Mouse (Mus musculus): Measurements from ENCODE around the gene Eme1. TPM values are rescaled to one million over a fixed set of nuclear protein-coding genes. Genes with fewer than 3 reads are reported as not detected.
"Not testable (repeated sequence)": the region's sequence is repeated elsewhere in the genome, so short reads cannot be mapped to it uniquely, and the experiment has no call there.

Gene Eme1
- total RNA-seq, 2 experiments from 2014 or later, result 6.7 to 20.2 TPM

DNA sequence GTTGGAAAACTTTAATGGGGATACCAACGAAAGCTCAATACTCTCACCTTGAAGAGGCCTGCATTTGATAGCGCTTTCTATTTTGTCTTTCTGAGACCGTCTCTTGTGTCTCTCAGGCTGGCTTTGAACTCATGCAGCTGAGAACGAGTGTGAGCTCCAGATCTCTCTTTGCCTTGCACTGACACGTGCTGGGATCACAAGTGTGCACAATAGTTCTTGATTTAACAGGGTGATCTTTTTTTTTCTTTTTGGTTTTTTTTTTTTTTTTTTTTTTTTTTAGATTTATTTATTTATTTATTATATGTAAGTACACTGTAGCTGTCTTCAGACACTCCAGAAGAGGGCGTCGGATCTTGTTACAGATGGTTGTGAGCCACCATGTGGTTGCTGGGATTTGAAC, 2.5 kb downstream of the Eme1 start:
- not testable (repeated sequence) for ATAC-seq (ENCODE audit: poor library complexity, severe bottlenecking)

DNA sequence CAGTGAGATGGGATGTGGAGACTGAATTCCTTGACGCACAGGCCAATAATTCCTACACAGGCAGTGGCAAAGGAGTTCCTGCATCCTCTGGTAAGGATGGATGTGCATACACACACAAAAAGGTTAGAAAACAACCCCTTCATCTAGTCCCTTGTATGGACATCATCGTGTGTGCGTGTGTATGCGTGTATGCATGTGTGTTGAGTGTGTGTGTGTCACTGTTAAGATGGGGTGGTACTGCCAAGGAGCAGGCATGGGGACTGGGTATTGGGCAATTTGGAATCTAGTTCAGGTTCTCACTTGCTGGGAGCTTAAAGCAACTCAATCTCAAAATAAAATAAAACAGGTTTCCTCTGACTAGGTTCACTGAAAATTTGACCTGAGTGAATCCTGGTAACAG, 7.3 kb downstream of the Eme1 start:
- ATAC-seq (ENCODE audit: poor library complexity, severe bottlenecking), result no peak

DNA sequence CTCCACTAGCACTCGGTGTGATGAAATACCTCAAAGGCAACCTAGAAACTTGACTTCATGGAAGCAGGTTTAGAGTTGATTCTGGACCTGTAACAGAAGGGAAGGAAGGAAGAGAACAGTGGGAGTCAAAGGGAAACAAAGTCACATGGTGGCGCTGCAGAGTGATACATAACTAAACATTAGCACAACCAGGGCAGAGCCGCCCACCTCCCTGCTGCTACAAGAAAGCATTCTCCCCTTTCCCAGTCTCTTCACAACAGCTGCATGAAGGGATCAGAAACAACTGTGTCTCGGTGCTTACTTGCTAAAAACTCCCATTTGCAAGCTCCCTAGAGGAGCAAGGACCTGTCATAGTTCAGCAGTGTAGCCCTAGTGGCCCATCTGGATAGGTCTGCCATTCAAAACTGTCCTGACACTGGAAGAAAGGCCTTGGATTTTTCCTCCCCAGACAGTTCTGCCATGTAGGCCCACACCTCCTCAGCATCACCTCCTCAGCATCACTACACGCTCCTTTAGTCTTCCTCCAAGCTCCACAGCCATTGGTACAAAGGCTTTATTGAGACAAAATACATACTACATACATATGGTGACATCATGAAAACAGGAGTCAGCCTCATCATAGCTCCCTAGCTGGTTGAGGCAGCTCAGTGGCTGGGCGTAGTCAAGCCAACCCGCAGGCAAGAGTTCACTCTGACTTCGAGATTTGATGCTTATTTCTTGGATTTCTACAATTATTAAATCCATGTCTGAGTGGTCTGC, 9.1 kb downstream of the Eme1 start:
- no peak for ATAC-seq (ENCODE audit: poor library complexity, severe bottlenecking)

DNA sequence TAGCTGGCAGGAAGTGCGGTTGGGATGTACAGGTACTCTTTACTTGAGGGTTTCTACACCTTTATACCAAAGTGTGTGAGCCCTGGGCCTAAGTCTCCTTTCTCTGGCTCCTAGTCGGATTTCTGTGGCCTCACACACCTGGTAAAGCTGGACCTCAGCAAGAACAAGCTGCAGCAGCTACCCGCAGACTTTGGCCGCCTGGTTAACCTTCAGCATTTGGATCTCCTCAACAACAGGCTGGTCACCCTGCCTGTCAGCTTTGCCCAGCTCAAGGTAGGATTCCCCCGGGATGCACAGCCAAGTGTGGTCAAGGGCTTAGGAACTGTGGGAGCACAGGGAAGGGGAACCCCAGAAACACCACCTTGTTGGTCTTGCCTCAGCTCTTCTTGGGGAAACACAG, 19.3 kb downstream of the Eme1 start:
- no peak for ATAC-seq (ENCODE audit: poor library complexity, severe bottlenecking)

DNA sequence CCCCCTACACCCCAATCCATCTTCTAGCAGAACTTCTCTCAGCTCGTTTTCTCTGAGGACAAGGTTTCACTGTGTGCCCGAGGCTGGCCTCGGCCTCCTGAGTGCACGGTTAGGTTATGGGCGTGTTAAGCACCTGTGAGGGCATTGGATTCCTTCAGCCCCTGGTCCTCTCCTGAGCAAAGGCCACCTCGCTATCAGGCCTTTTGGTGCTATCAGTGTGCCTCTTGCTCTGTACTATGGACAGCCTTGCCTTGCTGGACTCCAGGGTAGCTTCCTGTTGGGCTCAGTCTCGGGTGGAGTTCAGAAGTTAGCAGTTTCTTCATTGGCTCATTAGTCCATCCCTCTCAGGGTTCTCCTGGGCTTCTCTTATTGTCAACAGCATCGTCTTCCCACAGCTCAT, 20.8 kb downstream of the Eme1 start:
- no peak for ATAC-seq (ENCODE audit: poor library complexity, severe bottlenecking)

DNA sequence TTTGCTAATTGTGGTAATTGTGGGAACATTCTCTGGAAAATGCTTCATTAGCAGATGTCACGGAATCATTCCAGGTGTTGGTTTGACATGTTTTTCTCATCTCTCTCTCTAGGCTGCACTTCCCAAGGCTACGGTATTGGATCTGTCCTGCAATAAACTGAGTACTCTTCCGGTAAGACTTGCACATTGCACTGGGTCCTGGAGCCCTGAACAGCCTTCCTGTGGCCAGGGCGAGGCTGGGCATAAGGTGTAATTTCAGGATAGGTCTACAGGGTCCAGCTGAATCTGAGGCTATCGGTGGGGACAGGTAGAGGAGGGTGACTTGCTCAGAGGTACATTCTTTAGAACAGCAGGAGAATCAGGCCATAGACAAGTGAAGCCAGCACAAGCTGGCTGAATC, 21.8 kb downstream of the Eme1 start:
- no peak for ATAC-seq (ENCODE audit: poor library complexity, severe bottlenecking)

DNA sequence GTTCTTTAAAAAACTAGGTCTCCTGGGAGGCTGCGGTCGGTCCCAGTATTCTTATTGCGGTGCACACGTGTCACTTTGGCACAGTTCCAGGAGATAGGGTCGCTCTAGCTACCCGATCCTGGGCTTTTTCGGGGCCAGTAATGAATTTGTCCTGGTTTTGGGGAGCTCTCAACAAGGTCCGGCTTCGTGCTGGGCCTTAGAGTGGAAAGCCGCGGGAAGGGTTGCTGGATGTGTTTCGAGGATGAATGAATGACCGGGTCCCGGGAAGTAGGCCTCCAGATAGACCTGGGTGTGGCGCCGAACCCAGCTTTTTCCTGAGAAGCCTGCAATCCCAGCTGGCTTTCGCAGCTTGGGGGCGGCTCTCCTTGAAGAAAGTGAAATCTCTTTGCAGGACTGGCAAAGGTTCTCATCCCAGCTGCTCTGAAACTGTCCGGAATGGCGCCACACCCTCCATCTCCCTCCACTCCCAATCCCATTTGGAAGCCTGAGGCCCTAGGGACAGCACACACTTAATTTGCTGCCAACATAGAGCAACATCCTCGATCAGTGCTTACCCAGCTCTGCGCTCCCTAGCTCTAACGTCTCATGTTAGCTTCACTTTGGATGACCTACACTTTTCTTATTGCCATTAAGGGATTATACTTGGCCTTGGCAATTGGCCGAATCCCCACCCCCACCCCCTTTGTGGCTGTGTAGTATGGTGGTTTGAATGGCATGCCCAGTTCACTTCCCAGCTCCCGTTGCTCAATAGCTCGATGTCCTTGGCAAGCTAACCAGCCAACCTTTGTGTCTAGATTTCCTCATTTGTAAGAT, 23.4 kb downstream of the Eme1 start:
- 0 out of 2 replicates have a peak, but pooled peaks have one; percentile 13 for ATAC-seq (ENCODE audit: poor library complexity, severe bottlenecking)

DNA sequence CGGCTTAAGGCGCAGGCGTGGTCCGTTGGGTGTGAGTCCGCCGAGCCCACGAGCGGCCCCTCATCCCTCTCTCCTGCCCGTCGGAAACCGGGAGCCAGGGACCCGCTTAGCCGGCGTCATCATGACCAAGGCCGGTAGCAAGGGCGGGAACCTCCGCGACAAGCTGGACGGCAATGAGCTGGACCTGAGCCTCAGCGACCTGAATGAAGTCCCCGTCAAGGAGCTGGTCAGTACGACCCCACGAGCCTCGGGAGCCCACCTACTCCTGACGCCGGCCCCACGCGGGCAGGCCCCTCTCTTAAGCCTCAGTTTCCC, 23.9 kb downstream of the Eme1 start:
- 0 out of 2 replicates have a peak, but pooled peaks have one; percentile 18 for ATAC-seq (ENCODE audit: poor library complexity, severe bottlenecking)

DNA sequence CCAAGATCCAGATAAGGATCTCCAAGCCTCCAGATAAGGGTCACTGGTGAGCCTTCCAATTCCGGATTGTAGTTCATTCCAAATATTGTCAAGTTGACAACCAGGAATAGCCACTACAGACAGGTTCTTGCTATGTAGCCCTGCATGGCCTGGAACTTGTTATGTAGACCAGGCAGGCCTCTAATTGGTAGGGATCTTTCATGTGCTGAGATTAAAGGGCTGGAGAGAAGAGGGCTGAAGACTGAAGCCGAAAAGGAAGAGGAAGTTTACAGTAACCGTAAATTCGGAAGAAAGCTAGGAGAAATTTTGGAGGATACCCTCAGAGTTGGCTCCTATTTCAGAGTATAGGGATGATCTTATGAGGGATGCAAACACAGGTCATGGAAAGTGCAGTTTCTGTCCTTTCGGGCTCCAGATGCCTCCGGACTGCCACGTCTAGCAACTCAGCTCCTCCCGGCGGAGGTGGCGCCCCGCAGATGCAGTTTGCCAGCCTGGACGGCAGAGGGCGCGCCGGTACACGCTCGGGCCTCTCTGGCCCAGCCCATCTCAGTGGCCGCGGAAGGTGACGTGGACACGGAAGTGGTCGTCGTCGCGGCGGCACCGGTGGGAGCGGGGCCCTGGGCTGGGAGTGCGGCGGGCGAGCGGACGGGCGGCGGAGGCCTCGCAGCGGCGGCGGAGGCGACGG, 24.4 kb downstream of the Eme1 start, which contains the start of gene Lrrc59:
Lrrc59 (plus strand) TSS at position 569 of the 685 bp plus-strand sequence.
- peak; percentile 100 for ATAC-seq (ENCODE audit: poor library complexity, severe bottlenecking)

DNA sequence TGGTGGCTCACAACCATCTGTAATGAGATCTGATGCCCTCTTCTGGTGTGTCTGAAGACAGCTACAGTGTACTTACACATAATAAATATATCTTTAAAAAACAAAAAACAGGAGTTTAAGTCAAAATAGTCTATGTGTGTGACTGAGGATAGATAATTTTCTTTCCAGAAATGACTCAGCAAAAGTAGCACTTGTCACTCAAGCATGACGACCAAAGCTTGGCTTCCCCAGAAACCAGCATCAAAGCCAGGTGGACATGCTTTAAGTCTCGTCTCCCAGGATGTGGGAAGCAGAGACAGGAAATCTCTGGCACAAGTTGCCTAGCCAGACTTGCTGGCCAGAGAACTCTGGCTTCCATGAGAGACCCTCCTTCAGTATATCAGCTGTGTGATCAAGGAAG, 31.6 kb downstream of the Eme1 start:
- no peak for ATAC-seq (ENCODE audit: poor library complexity, severe bottlenecking)

DNA sequence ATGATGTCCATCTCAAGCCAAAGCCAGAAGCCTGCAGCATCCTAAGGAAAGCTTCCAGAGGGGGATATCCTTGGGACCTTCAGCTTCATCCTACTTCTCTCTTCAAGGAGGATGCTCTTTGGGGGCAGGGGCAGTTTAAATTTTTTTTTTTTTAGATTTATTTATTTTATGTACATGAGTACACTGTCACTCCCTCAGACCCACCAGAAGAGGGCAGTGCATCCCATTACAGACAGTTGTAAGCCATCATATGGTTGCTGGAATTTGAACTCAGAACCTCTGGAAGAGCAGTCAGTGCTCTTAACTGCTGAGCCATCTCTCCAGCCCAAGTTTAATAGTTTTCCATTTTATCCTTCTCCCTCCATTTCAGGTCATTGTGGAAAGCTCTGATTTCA, 32.3 kb downstream of the Eme1 start:
- ATAC-seq (ENCODE audit: poor library complexity, severe bottlenecking), result no peak

DNA sequence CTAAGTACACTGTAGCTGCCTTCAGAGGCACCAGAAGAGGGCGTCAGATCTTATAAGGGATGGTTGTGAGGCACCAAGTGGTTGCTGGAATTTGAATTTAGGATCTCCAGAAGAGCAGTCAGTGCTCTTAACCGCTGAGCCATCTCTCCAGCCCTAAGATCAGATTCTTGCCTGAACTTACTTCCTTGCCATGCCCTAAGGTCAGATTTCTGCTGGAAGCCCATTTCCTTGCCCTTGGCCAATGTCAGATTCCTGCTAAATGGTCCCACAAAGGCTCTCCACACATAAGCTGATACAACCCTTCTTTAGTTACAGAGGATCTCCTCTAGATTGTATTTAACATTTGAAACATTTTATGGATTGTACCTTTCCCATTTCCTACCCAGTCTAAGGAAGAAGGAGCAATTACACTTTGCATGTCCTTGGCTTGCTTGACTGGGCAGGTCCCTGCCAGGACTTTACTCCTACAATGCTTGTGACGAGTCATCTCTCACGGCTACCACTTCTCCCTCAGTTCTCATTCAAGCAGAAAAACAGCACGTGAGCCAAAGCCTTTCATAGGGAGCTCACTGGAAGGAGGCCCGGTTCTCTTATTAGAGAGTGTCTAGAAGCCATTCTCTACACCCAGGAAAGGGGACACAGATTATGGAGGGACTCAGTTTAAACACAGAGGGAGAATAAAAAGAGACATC, 32.9 kb downstream of the Eme1 start:
- ATAC-seq (ENCODE audit: poor library complexity, severe bottlenecking), result no peak

DNA sequence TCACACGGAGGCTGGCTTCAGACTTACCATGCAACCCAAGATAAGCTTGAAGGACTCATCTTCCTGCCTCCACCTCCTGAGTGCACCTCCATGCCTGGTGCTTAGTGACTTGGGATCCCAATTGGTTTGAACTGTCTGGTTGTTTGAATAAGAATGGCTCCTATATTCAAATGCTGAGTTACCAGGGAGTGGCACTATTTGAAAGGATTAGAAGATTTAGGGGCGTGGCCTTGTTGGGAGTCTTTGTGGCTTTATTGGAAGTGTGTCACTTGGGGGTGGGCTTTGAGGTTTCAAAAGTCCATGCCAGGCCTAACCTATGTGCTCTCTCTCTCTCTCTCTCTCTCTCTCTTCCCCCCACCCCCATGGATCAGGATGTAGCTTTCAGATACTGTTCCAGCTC, 36.1 kb downstream of the Eme1 start:
- no peak for ATAC-seq (ENCODE audit: poor library complexity, severe bottlenecking)

DNA sequence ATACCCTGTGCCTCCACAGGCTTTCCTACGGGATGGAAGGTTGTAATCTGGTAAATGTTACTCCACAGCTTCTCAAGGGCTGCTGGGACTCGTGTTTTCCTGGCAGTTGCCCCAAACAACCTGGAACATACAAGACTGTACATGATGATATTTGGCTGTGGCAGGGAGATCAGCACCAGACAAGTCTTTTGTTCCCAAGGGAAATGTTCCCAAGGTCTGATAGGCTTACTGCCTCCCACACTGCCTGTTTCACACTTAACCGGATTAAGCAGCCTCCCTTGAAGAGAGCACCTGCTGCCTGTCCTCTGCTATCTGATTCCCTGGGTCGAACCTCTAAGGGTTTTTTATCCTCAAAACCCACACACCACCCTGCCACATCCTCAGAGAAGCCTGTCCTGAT, 38.3 kb downstream of the Eme1 start:
- ATAC-seq (ENCODE audit: poor library complexity, severe bottlenecking), result no peak

DNA sequence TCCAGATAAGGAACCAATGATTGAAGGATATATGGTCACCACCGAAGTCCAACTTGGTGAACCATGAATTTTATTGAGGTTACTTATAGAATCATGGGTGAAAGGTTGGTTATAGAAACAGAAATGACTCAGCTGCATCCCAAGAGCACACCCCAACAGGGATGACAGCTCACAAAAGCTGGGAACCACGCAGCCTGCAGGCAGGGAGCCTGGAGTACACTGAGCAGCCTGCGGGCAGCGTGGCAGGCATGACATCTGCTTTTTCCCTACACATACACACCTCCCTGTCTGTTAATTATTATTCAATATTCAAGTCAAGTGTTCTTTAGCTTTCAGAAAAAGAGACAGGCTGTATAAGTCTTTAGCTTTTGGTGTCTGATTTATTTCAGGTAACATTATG, 39.2 kb downstream of the Eme1 start:
- ATAC-seq (ENCODE audit: poor library complexity, severe bottlenecking), result no peak

DNA sequence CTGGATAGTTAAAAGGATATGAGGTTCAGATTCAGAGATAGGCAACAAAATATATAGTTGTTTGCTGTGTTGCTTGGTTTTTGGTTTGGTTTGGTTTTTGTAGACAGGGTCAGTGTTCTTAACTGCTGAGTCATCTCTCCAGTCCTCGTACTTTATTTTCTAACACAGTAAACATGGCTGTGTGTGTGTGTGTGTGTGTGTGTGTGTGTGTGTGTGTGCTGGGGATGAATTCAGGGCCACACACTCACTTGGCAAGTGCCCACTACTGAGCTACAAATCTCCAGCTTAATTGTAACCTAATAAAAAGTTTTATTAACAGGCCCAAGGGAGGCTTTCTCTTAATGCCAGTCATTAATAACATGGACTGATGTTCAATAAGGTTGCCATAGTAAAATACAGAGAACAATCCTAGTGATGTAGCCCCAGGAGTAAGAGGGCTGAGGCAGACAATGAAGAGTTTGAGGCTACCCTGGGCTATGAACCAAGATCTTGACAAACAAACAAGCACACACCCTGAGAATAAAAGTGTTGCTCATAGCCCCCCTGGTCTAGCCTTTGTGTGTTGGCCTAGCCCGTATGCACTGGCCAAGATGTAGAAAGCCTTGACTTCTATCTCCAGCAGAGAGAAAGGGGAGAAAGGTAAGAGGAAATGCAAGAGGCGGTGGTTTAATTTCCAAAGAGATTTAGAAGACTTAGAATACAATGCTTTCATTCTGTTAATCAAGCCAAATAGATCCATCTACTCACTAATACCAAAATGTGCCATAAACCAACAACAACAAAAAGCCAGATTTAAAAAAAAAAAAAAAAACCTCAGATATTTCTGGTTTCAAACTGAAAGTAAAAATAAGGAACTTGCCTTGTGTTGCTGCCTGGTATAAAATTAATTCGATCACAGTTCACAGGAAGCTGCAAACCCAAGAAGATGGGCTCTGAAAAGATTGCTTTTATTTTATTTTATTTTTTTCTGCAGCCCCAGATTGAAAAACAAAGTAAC, 42.7 kb downstream of the Eme1 start:
- peak; percentile 54; the same call in 1 of the 2 replicates for ATAC-seq (ENCODE audit: poor library complexity, severe bottlenecking)

DNA sequence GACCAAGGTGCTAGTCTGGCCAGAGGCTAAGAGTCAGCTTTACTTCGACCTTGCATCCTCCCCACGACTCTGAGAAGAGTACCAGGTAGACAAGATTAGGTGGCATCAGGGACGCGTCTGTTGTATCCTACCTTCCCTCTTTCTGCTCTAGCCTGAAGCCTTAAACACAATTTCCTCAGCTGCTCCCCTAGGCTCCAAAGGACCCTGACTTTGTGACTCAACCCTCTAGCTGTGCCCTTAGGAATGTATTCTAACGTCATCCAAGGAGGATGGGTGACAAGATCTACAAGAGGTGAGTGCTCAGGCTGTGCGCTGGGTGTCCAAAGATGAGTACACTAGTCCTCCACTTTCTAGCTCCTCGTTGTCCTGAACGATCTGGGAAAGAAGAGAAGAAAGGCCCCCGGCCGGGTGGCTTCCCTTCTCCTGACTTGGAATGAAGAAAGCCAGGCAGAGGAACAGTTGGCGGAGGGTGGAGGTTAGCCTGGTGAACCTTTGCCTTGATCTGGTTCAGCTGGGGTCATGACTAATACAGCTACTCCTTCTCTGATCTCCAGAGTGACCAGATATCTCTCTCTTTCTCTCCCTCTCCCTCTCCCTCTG, 51.3 kb downstream of the Eme1 start:
- no peak for ATAC-seq (ENCODE audit: poor library complexity, severe bottlenecking)

DNA sequence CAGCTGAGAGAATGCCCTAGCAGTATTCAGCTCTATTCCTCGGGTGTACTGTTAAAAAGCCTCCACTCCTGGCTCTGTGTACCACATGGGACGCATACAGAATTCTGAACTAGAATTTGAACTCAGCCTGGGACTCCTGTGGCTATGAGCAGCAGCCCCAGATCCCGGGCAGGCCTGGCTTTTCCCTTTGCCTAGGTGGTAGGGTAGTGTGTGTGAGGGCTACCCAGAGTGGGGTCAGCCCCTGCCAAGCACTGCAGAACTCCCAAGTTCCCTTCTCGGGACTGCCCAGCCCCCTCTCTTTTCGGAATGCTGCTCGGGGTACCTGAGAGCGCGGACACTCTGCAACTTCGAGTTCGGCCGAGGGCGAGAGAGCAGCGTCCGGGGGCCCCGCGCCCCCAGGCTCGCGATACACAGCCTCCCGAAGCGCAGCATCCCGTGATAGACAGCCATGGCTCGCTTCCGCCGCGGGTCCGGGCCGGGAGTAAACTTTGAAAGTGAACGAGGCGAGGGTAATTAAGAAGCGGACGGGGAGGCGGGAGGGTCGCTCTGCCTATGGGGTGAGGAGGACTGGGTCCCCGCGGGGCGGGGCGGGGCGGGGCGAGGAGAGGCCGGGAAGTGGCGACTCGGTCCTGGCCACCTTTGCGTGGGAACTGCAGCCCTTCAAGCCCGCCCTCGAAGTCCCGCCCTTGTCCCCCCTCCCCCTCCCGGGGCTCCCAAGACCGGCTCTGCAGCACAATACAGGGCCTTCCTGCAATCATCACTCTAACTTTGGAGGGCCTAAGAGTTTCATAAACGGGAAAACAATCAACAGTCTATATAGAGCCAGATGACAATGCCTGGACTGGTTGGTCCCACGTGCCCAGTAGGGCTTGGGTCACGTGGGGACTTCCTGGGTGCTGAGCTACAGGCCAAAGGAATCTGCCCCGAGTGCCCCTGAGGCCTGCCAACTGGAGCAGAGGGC, 52.2 kb downstream of the Eme1 start, which contains the start of gene Acsf2:
Acsf2 (minus strand) TSS at position 551 of the 961 bp plus-strand sequence.
- peak; percentile 66 for ATAC-seq (ENCODE audit: poor library complexity, severe bottlenecking)
